Mouse (Mus musculus) kidney, embryonic 14.5 days (tissue): Measurements from ENCODE around the gene Cby3. TPM values are rescaled to one million over a fixed set of nuclear protein-coding genes. Genes with fewer than 3 reads are reported as not detected.
"Not testable (repeated sequence)": the region's sequence is repeated elsewhere in the genome, so short reads cannot be mapped to it uniquely, and the experiment has no call there.

Source experiments
- ATAC-seq: fragments of 200-750 bp; cut with Nextera tagmentation; 2 replicates; pipeline ENCODE4 v1.8.0; 2017; ENCODE audit warnings: moderate number of reproducible peaks, mild to moderate bottlenecking, moderate TSS enrichment, moderate library complexity; ENCODE audit not compliant: low FRiP score, low TSS enrichment
- H3K27ac ChIP-seq: fragments of 300-500 bp; sonication (generic); 2 replicates; pipeline ENCODE4 v1.5.1; 2014; ENCODE audit warnings: low read depth, mild to moderate bottlenecking, low read length, moderate library complexity, mixed read lengths
- H3K27me3 ChIP-seq: fragments of 300-500 bp; sonication (generic); 2 replicates; pipeline ENCODE4 v1.6.1; 2014; ENCODE audit warnings: mild to moderate bottlenecking, low read length; ENCODE audit not compliant: control insufficient read depth, insufficient read depth
- H3K36me3 ChIP-seq: fragments of 300-500 bp; sonication (generic); 2 replicates; pipeline ENCODE4 v1.6.1; 2014; ENCODE audit warnings: low read length, mixed read lengths; ENCODE audit not compliant: control insufficient read depth, insufficient read depth
- H3K4me1 ChIP-seq: fragments of 300-500 bp; sonication (generic); 2 replicates; pipeline ENCODE4 v1.6.1; 2014; ENCODE audit warnings: low read length, mixed read lengths; ENCODE audit not compliant: control insufficient read depth, insufficient read depth
- H3K4me2 ChIP-seq: fragments of 300-500 bp; sonication (generic); replicated peaks from 2 replicates; pipeline ENCODE4 v1.6.1; 2014; ENCODE audit warnings: low read depth, mild to moderate bottlenecking, low read length
- H3K4me3 ChIP-seq: fragments of 300-500 bp; sonication (generic); 2 replicates; pipeline ENCODE4 v1.5.1; 2014; ENCODE audit warnings: mild to moderate bottlenecking, low read length
- H3K9ac ChIP-seq: fragments of 300-500 bp; sonication (generic); 2 replicates; pipeline ENCODE4 v1.6.1; 2014; ENCODE audit warnings: low read depth, mild to moderate bottlenecking, low read length, moderate library complexity
- H3K9me3 ChIP-seq: fragments of 300-500 bp; sonication (generic); 2 replicates; pipeline ENCODE4 v1.6.1; 2016; ENCODE audit warnings: low read length; ENCODE audit not compliant: control insufficient read depth
- WGBS: fragments of 180-500 bp; shearing (Covaris S2); extraction: QIAGEN DNeasy Blood & Tissue Kit; methylation state at CpG from one replicate; pipeline ENCODE4 v1.1.7; 2014; 5-methylcytosine and 5-hydroxymethylcytosine counted together
- polyA plus RNA-seq: library from polyadenylated mRNA; unstranded; fragments of >200 nt; fragmentation: Nextera tagmentation; extraction: Ambion mirVana; gene quantifications from 2 replicates; pipeline ENCODE4 v1.2.1, GENCODE M21; 2014

Cby3 gene
- 0.79 and 1.1 TPM in 2 replicates for polyA plus RNA-seq

DNA sequence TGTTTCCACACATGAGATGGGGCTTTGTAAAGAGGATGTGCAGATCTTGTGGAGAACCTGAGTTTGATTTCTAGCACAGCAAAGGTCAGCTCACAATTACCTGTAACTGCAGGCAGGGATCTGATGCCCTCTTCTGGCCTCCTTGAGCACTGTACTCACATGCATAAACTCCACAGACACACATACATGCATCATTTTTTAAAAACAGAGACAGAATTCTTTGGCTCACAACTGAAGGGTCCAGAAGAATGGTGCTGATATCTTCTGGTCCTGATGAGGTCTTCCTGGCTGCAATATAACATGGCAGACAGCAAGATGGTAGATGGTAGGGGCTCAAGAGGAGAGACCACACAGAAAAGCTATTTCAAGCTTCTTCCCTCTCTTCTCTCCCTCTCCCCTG, at the start of gene Cby3:
Cby3 (plus strand) TSS at position 301 of the 400 bp plus-strand sequence.
- no peaks in the 10 kb centered on the region for H3K9me3 ChIP-seq
- no peaks in the 10 kb centered on the region for H3K36me3 ChIP-seq
- H3K27me3 ChIP-seq, result no peaks in the 10 kb centered on the region
- H3K4me1 ChIP-seq, result no peaks in the 10 kb centered on the region
- ATAC-seq, result no peak
- no peak within 1 kb of the TSS for H3K4me2 ChIP-seq
- H3K9ac ChIP-seq, result no peak within 1 kb of the TSS
- peak within 1 kb of the TSS; percentile 57 for H3K27ac ChIP-seq
- no peak within 1 kb of the TSS for H3K4me3 ChIP-seq

DNA sequence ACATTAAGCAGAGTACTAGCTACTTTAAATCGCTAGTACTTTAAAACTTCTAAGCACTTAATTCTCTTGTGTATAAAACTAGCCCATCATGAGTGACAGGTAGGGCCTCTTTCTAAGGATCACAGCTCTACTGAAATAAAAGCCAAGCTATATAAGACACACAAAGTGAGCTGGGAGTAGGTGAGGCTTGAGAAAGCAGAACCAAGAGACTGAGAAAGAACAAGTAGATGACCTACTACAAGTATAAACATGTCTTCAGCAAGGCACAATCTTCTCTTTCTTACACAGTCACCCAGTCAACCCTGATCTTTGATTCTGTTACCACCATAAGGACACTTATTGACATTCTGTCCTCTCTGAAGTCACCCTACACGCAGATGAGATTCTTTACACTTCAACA, 41.5 kb upstream of the Cby3 start:
- Histone ChIP-seq H3K9me3 (no peaks in the 10 kb centered on the region), H3K27me3 (no peaks in the 10 kb centered on the region), H3K27ac (no peak overlapping the region), H3K4me1 (no peaks in the 10 kb centered on the region), H3K9ac (no peak overlapping the region), H3K4me2 (no peak overlapping the region), H3K4me3 (no peak overlapping the region), H3K36me3 (peaks cover 45% of the 10 kb centered on the region)
- WGBS, result 86% methylated on average over 2 of the region's 2 CpGs
- no peak for ATAC-seq

DNA sequence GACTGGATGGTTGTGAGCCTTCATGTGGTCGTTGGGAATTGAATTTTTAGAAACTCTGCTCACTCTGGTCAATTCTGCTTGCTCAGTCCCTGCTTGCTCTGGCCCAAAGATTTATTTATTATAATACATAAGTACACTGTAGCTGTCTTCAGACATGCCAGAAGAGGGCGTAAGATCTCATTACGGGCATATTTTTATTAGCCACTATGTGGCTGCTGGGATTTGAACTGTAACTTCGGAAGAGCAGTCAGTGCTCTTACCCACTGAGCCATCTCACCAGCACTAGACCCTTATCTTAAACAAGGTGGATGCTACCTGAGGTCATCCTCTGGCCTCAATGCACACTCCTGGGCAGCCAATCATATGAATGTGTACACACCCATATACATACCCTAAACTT, 34.9 kb upstream of the Cby3 start:
- H3K9me3 ChIP-seq, H3K4me1 ChIP-seq, ATAC-seq, H3K4me2 ChIP-seq, H3K9ac ChIP-seq, H3K27ac ChIP-seq, H3K4me3 ChIP-seq, H3K27me3 ChIP-seq: not testable (repeated sequence)
- H3K36me3 ChIP-seq, result peaks cover 15% of the 10 kb centered on the region; the same call in 1 of the 2 replicates
- WGBS, result 86% methylated on average over 4 of the region's 4 CpGs

DNA sequence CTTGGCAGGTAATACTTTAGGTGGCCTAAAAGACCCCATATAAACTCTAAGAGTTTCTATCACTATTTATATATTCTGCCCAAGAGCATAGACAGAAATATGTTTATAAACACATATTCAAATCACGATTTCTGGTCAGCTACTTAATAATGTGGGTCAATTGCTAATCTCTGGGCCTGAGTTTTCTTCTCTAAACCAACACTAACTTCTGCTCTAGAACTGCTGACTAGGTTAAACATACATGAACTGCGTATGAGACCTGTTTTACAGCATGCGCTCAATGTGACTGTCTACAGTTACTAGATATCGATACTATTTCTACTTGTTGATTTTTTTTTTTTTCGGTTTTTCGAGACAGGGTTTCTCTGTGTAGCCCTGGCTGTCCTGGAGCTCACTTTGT, 33.0 kb upstream of the Cby3 start:
- peaks cover 15% of the 10 kb centered on the region; the same call in 1 of the 2 replicates for H3K36me3 ChIP-seq
- H3K27ac ChIP-seq, result no peak overlapping the region
- WGBS, result 91% methylated on average over 6 of the region's 6 CpGs
- no peaks in the 10 kb centered on the region for H3K27me3 ChIP-seq
- H3K4me1 ChIP-seq, result peaks cover 6% of the 10 kb centered on the region
- no peaks in the 10 kb centered on the region for H3K9me3 ChIP-seq
- no peak for ATAC-seq
- no peak overlapping the region for H3K4me2 ChIP-seq
- H3K4me3 ChIP-seq, result no peak overlapping the region
- no peak overlapping the region for H3K9ac ChIP-seq

DNA sequence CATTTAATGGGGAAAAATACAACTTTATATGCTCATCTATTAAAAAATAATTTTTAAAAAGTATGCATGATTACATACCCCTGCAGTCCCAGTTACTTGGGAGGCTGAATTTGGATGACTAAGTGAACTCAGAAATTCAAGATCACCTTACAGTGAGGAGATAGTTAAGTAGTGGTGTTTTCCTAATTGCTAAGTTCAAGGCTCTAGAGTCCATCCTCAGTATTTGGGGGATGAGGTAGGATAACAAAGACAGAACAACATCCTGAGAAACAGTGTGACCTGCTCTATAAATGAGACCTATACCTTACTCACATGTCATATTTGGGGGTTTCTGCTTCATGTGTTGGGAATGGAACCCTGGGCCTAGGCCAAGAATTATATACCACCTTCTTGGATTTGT, 31.9 kb upstream of the Cby3 start:
- Histone ChIP-seq H3K4me3 (no peak overlapping the region), H3K9me3 (no peaks in the 10 kb centered on the region)
- no peak for ATAC-seq

DNA sequence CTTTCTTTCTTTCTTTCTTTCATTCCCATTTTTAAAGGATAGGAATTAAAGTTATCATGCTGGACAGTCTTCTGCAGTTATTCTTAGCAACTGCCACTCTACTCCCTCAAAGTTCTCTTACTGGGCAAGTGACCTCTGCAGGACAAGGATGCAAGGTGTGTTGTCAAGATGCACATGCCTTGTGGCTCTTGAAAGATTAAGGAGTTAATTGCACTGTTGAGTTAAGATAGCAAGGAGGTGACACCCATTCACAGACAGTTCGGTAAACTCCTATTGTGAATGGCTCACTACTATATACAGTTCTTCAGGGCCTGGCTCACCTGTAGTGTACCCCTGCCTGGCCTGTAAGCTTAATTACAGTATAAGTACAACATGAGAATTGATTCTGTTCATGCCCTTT, 30.4 kb upstream of the Cby3 start:
- 25% methylated on average over 1 of the region's 1 CpGs for WGBS
- no peak overlapping the region for H3K27ac ChIP-seq
- no peaks in the 10 kb centered on the region for H3K9me3 ChIP-seq
- peaks cover 10% of the 10 kb centered on the region for H3K4me1 ChIP-seq
- no peaks in the 10 kb centered on the region for H3K27me3 ChIP-seq
- peak overlapping the region; percentile 98 for H3K4me3 ChIP-seq
- peaks cover 11% of the 10 kb centered on the region; the same call in 1 of the 2 replicates for H3K36me3 ChIP-seq
- H3K4me2 ChIP-seq, result peak overlapping the region; percentile 81
- H3K9ac ChIP-seq, result peak overlapping the region; percentile 98; the same call in 1 of the 2 replicates
- no peak for ATAC-seq

More for the DNA sequence above, 31.9 kb upstream of the Cby3 start:
- Histone ChIP-seq H3K4me2 (no peak overlapping the region), H3K36me3 (peaks cover 13% of the 10 kb centered on the region; the same call in 1 of the 2 replicates), H3K9ac (no peak overlapping the region), H3K27me3 (no peaks in the 10 kb centered on the region), H3K27ac (no peak overlapping the region), H3K4me1 (peaks cover 10% of the 10 kb centered on the region)

DNA sequence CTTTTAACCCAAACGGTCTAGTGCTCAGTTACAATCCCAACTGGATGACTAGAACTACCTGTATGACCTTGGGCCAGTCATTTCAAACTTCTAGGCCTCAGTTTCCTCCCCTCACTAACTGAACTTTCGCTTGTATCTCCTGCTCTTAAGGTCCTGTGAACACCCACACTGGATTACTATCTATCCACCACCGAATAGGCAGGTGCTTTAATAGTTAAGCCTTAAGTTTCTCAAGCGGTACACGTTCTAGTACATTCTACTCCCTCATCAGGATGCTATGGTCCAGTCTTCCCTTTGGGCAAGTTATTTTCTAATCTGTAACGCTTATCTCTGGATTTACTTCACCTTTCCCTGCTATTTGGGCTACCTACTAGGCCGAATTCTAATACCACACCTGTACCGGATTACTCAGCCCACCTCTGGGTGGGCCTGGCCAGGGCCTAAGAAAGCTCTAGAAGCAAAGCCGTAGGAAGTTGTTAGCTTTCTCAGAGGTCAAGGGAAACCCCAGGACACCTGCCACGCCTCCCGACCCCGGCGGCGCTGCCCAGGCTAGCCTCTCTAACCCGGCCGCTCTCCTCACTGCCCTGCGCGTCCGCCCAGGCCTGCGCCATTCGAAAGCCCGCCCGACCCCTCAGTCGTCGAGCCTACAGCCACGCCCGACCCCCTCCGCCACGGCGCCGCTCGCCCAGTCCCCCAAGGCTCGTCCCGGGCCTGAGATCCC, 29.4 kb upstream of the Cby3 start:
- peak overlapping the region; percentile 98 for H3K9ac ChIP-seq
- H3K9me3 ChIP-seq, result no peaks in the 10 kb centered on the region
- H3K27me3 ChIP-seq, result no peaks in the 10 kb centered on the region
- H3K4me2 ChIP-seq, result peak overlapping the region; percentile 81
- H3K36me3 ChIP-seq, result peaks cover 4% of the 10 kb centered on the region; the same call in 1 of the 2 replicates
- H3K27ac ChIP-seq, result peak overlapping the region; percentile 87
- peaks cover 10% of the 10 kb centered on the region for H3K4me1 ChIP-seq
- WGBS, result under 1% methylated on average over 34 of the region's 34 CpGs
- peak overlapping the region; percentile 98 for H3K4me3 ChIP-seq
- ATAC-seq, result peak; percentile 79

DNA sequence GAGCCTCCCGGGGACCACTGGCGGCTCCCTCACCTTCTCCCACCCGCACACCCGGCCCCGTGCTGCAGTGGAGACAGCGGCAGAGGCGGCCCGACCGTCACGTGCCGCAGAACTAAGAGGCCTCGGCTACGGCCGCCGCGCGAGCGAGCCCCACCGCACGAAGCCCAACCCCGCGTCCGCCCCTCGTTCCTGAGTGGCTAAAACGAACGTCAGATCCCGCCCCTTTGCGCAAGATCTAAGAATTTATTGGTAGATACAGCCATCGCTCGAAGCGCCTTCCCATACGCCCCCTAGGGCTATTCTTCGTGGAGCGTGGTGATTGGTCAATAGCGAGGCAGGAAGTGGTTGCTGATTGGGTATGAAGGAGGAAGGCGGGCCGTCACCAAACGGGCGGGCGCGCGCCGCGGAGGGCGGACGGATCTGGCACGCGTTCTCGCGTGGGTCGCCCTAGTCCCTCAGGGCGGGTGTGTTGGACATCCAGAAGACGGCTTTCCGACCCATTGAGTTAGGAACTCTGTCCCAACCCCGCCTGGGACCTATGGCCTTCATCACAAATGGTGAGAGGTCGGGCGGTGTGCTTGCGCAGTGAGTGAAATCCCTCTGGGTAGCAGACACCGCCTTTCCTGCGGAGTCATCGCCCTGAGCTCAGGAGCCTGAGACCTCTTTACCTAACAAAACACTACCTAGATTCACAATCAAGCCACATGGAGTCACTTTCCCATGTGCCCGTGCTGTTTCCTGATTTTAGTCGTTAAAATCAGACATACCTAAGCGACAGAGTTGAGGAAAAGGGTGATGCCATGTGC, 28.6 kb upstream of the Cby3 start, which contains the start of gene Canx:
Canx (minus strand) TSS at position 178 of the 806 bp plus-strand sequence.
- Histone ChIP-seq H3K27me3 (no peaks in the 10 kb centered on the region), H3K36me3 (no peaks in the 10 kb centered on the region), H3K4me1 (peaks cover 10% of the 10 kb centered on the region), H3K9ac (peak within 1 kb of the TSS; percentile 98), H3K27ac (peak within 1 kb of the TSS; percentile 91), H3K9me3 (no peaks in the 10 kb centered on the region), H3K4me3 (peak within 1 kb of the TSS; percentile 98), H3K4me2 (peak within 1 kb of the TSS; percentile 81)
- peak; percentile 99 for ATAC-seq
- under 1% methylated on average over 64 of the region's 64 CpGs for WGBS
